ENCODE assay signal across 8 mouse cellular contexts in genomic region chr8:105441433-105441832, GRCm38 (mm10). TPM values are rescaled to one million over a fixed set of nuclear protein-coding genes. Genes with fewer than 3 reads are reported as not detected.
DNase-seq lines count a peak whose midpoint lies in the region; ATAC-seq and TF ChIP-seq lines count a peak whose summit lies in the region.
"Had no signal": no experiment of that assay in that cellular context is flagged by ENCODE, and none has a peak within 500 bp of the region (broad histone marks: within the 10 kb centered on the region; RNA-seq: fewer than 3 reads in every experiment).

No protein-coding gene starts in this region.

- no peak for ATAC-seq in intestine, postnatal 0 days
- ATAC-seq in intestine, embryonic 15.5 days: no peak
- ATAC-seq in lung, postnatal 0 days: no peak; the same call in 1 of the 2 replicates

- TF ChIP-seq EP300 in ES-Bruce4 (IDR thresholded peaks at IDR 0.05; ENCODE audit: insufficient read depth, low read depth, low read length): no peak
- TF ChIP-seq EP300 in lung, postnatal 0 days (IDR thresholded peaks at IDR 0.05): no peak

- no peaks in the 10 kb centered on the region for H3K4me1 ChIP-seq in intestine, postnatal 0 days (replicated peaks; ENCODE audit: control insufficient read depth, insufficient read depth, low read length)
- no peaks in the 10 kb centered on the region for H3K4me1 ChIP-seq in intestine, embryonic 15.5 days (replicated peaks)
- H3K4me1 ChIP-seq in ES-Bruce4 (ENCODE audit: control insufficient read depth, insufficient read depth, low read length): no peaks in the 10 kb centered on the region
- no peaks in the 10 kb centered on the region for H3K4me1 ChIP-seq in lung, postnatal 0 days (ENCODE audit: insufficient read depth, low read depth, low read length)

- peak; percentile 70 for TF ChIP-seq CTCF in intestine, postnatal 0 days (IDR thresholded peaks at IDR 0.05; ENCODE audit: low read depth)
- peak; percentile 74 for TF ChIP-seq CTCF in ES-Bruce4 (IDR thresholded peaks at IDR 0.05; ENCODE audit: low read depth, low read length)
- peak; percentile 64 for TF ChIP-seq CTCF in lung, postnatal 0 days (IDR thresholded peaks at IDR 0.05)

- H3K4me2 ChIP-seq in intestine, postnatal 0 days (replicated peaks; ENCODE audit: low read depth): no peak overlapping the region
- no peak overlapping the region for H3K4me2 ChIP-seq in intestine, embryonic 15.5 days (replicated peaks)
- no peak overlapping the region for H3K4me2 ChIP-seq in lung, postnatal 0 days (replicated peaks; ENCODE audit: low read depth, low read length)
- H3K4me2 ChIP-seq: heart, embryonic 15.5 days had no signal

- H3K27me3 ChIP-seq in intestine, postnatal 0 days (replicated peaks; ENCODE audit: control insufficient read depth, insufficient read depth, low read length): no peaks in the 10 kb centered on the region; the same call in 1 of the 2 replicates
- no peaks in the 10 kb centered on the region for H3K27me3 ChIP-seq in intestine, embryonic 15.5 days (replicated peaks)
- no peaks in the 10 kb centered on the region for H3K27me3 ChIP-seq in ES-Bruce4 (ENCODE audit: control insufficient read depth, insufficient read depth, low read length, poor library complexity, severe bottlenecking)
- H3K27me3 ChIP-seq in lung, postnatal 0 days (replicated peaks; ENCODE audit: insufficient read depth, low read length): no peaks in the 10 kb centered on the region

- DNase-seq in NIH3T3 (ENCODE audit: low read depth): peak; percentile 46
- DNase-seq in forelimb bud, embryonic 11.5 days (ENCODE audit: low read depth, low spot score): peak; percentile 67
- DNase-seq in lung, postnatal 0 days (ENCODE audit: low spot score): peak; percentile 45
- peak; percentile 53 for DNase-seq in thymus, postnatal 25 days

- H3K36me3 ChIP-seq in intestine, postnatal 0 days (ENCODE audit: control insufficient read depth, insufficient read depth): no peaks in the 10 kb centered on the region
- no peaks in the 10 kb centered on the region for H3K36me3 ChIP-seq in intestine, embryonic 15.5 days
- H3K36me3 ChIP-seq in ES-Bruce4 (ENCODE audit: control insufficient read depth, insufficient read depth, low read length, poor library complexity, severe bottlenecking): no peaks in the 10 kb centered on the region
- H3K36me3 ChIP-seq in lung, postnatal 0 days (ENCODE audit: insufficient read depth, low read length): no peaks in the 10 kb centered on the region
- H3K36me3 ChIP-seq: heart, embryonic 15.5 days had no signal

- H3K27ac ChIP-seq in intestine, postnatal 0 days (ENCODE audit: low read depth, low read length): no peak overlapping the region
- H3K27ac ChIP-seq in intestine, embryonic 15.5 days: no peak overlapping the region
- no peak overlapping the region for H3K27ac ChIP-seq in ES-Bruce4 (ENCODE audit: insufficient read depth, low read length)
- no peak overlapping the region for H3K27ac ChIP-seq in lung, postnatal 0 days (ENCODE audit: low read length)
- H3K27ac ChIP-seq: heart, embryonic 15.5 days had no signal

- H3K9me3 ChIP-seq in intestine, postnatal 0 days (ENCODE audit: control insufficient read depth): no peaks in the 10 kb centered on the region
- no peaks in the 10 kb centered on the region for H3K9me3 ChIP-seq in intestine, embryonic 15.5 days
- no peaks in the 10 kb centered on the region for H3K9me3 ChIP-seq in ES-Bruce4 (replicated peaks; ENCODE audit: control insufficient read depth, insufficient read depth, low read length, poor library complexity, severe bottlenecking)
- no peaks in the 10 kb centered on the region for H3K9me3 ChIP-seq in lung, postnatal 0 days (ENCODE audit: low read length)
- H3K9me3 ChIP-seq: heart, embryonic 15.5 days had no signal

- H3K4me3 ChIP-seq in intestine, postnatal 0 days (ENCODE audit: low read depth, low read length): no peak overlapping the region
- H3K4me3 ChIP-seq in intestine, embryonic 15.5 days (replicated peaks): no peak overlapping the region
- no peak overlapping the region for H3K4me3 ChIP-seq in ES-Bruce4 (ENCODE audit: low read depth, low read length)
- no peak overlapping the region for H3K4me3 ChIP-seq in lung, postnatal 0 days (ENCODE audit: low read depth, low read length)
- H3K4me3 ChIP-seq: heart, embryonic 15.5 days had no signal

- no peak overlapping the region for H3K9ac ChIP-seq in intestine, postnatal 0 days (ENCODE audit: low read depth, low read length)
- no peak overlapping the region for H3K9ac ChIP-seq in intestine, embryonic 15.5 days
- H3K9ac ChIP-seq in ES-Bruce4 (ENCODE audit: low read depth, poor library complexity, severe bottlenecking): no peak overlapping the region
- H3K9ac ChIP-seq in lung, postnatal 0 days (replicated peaks; ENCODE audit: low read depth): no peak overlapping the region
- H3K9ac ChIP-seq: heart, embryonic 15.5 days had no signal

- WGBS in intestine, postnatal 0 days: 10% methylated on average over 6 of the region's 6 CpGs
- WGBS in intestine, embryonic 15.5 days: 7% methylated on average over 6 of the region's 6 CpGs
- 7% methylated on average over 6 of the region's 6 CpGs for WGBS in lung, postnatal 0 days

- no peak for TF ChIP-seq POLR2A in ES-Bruce4 (IDR thresholded peaks at IDR 0.05; ENCODE audit: insufficient read depth, low read length)

RNA-seq across cellular contexts. Expression of gene Lrrc36, which starts 28.1 kb away (rescaled TPM):
- 0.10 and 0.20 TPM in 2 replicates for polyA plus RNA-seq in intestine, postnatal 0 days (2015; fragmentation: Nextera tagmentation; extraction: Ambion mirVana)
- polyA plus RNA-seq in intestine, embryonic 15.5 days (2015; fragmentation: Nextera tagmentation; extraction: Ambion mirVana): 0.24 and 0.26 TPM in 2 replicates
- 0.35 and 1.3 TPM in 2 replicates for polyA plus RNA-seq in ES-Bruce4 (2011; ENCODE audit: insufficient read depth, insufficient read length, low read depth, missing spikeins)
- 3.7 and 3.9 TPM in 2 replicates for polyA plus RNA-seq in lung, postnatal 0 days (2015; fragmentation: Nextera tagmentation; extraction: Ambion mirVana)

RNA-seq across cellular contexts. Expression of gene Kctd19, which starts 28.1 kb away (rescaled TPM):
- 0.07 and 0.13 TPM in 2 replicates for polyA plus RNA-seq in intestine, postnatal 0 days (2015; fragmentation: Nextera tagmentation; extraction: Ambion mirVana)
- polyA plus RNA-seq in intestine, embryonic 15.5 days (2015; fragmentation: Nextera tagmentation; extraction: Ambion mirVana): 0.05 TPM in 1 of 2 replicates, not detected in the other
- polyA plus RNA-seq in ES-Bruce4 (2011; ENCODE audit: insufficient read depth, insufficient read length, low read depth, missing spikeins): 2.4 and 3.7 TPM in 2 replicates
- polyA plus RNA-seq in lung, postnatal 0 days (2015; fragmentation: Nextera tagmentation; extraction: Ambion mirVana): 0.14 and 0.38 TPM in 2 replicates

RNA-seq across cellular contexts. Expression of gene Tppp3, which starts 29.9 kb away (rescaled TPM):
- 67.9 and 78.5 TPM in 2 replicates for polyA plus RNA-seq in intestine, postnatal 0 days (2015; fragmentation: Nextera tagmentation; extraction: Ambion mirVana)
- 38.1 and 39.3 TPM in 2 replicates for polyA plus RNA-seq in intestine, embryonic 15.5 days (2015; fragmentation: Nextera tagmentation; extraction: Ambion mirVana)
- 14.4 and 19.0 TPM in 2 replicates for polyA plus RNA-seq in ES-Bruce4 (2011; ENCODE audit: insufficient read depth, insufficient read length, low read depth, missing spikeins)
- 675 and 696 TPM in 2 replicates for polyA plus RNA-seq in lung, postnatal 0 days (2015; fragmentation: Nextera tagmentation; extraction: Ambion mirVana)

RNA-seq across cellular contexts. Expression of gene Zdhhc1, which starts 55.3 kb away (rescaled TPM):
- polyA plus RNA-seq in intestine, postnatal 0 days (2015; fragmentation: Nextera tagmentation; extraction: Ambion mirVana): 6.4 and 7.1 TPM in 2 replicates
- 20.1 and 22.6 TPM in 2 replicates for polyA plus RNA-seq in intestine, embryonic 15.5 days (2015; fragmentation: Nextera tagmentation; extraction: Ambion mirVana)
- 6.8 and 9.2 TPM in 2 replicates for polyA plus RNA-seq in ES-Bruce4 (2011; ENCODE audit: insufficient read depth, insufficient read length, low read depth, missing spikeins)
- polyA plus RNA-seq in lung, postnatal 0 days (2015; fragmentation: Nextera tagmentation; extraction: Ambion mirVana): 40.6 and 41.7 TPM in 2 replicates
